Mouse (Mus musculus): Measurements from ENCODE around the gene Nxn. TPM values are rescaled to one million over a fixed set of nuclear protein-coding genes. Genes with fewer than 3 reads are reported as not detected.

The Nxn gene
- polyA plus RNA-seq, 1 experiment: 7.4 TPM

- H3K27me3 ChIP-seq (ENCODE audit: control insufficient read depth, insufficient read depth, low read length): no peaks in the 10 kb centered on the region
- H3K4me3 ChIP-seq (ENCODE audit: low read depth, low read length): no peak overlapping the region
- no peaks in the 10 kb centered on the region for H3K36me3 ChIP-seq (ENCODE audit: control insufficient read depth, insufficient read depth, low read length)
- H3K4me1 ChIP-seq (ENCODE audit: control insufficient read depth, insufficient read depth, insufficient read length, low read length): no peaks in the 10 kb centered on the region
- no peak overlapping the region for H3K27ac ChIP-seq (ENCODE audit: insufficient read depth, low read depth, low read length)
- TF ChIP-seq POLR2A (IDR thresholded peaks at IDR 0.05; ENCODE audit: low read depth, low read length): no peak
- TF ChIP-seq CTCF (IDR thresholded peaks at IDR 0.05; ENCODE audit: extremely low read depth, insufficient read length, insufficient replicate concordance, low read depth, low read length): no peak
- 80% methylated on average over 14 of the region's 14 CpGs for WGBS
Measured at GRCm38 (mm10) chr11:76341163-76341562, 57.8 kb downstream of the Nxn start.

- WGBS: 49% methylated on average over 5 of the region's 5 CpGs
- Histone ChIP-seq H3K4me3 (ENCODE audit: low read depth, low read length) (no peak overlapping the region), H3K4me1 (ENCODE audit: control insufficient read depth, insufficient read depth, insufficient read length, low read length) (no peaks in the 10 kb centered on the region), H3K27ac (ENCODE audit: insufficient read depth, low read depth, low read length) (no peak overlapping the region), H3K27me3 (ENCODE audit: control insufficient read depth, insufficient read depth, low read length) (no peaks in the 10 kb centered on the region), H3K36me3 (ENCODE audit: control insufficient read depth, insufficient read depth, low read length) (no peaks in the 10 kb centered on the region)
- TF ChIP-seq POLR2A (IDR thresholded peaks at IDR 0.05; ENCODE audit: low read depth, low read length) (no peak), CTCF (IDR thresholded peaks at IDR 0.05; ENCODE audit: extremely low read depth, insufficient read length, insufficient replicate concordance, low read depth, low read length) (no peak)
Measured at GRCm38 (mm10) chr11:76339830-76340229, 59.1 kb downstream of the Nxn start.

- TF ChIP-seq POLR2A (IDR thresholded peaks at IDR 0.05; ENCODE audit: low read depth, low read length): no peak
- TF ChIP-seq CTCF (IDR thresholded peaks at IDR 0.05; ENCODE audit: extremely low read depth, insufficient read length, insufficient replicate concordance, low read depth, low read length): no peak
- no peaks in the 10 kb centered on the region for H3K4me1 ChIP-seq (ENCODE audit: control insufficient read depth, insufficient read depth, insufficient read length, low read length)
- no peaks in the 10 kb centered on the region for H3K27me3 ChIP-seq (ENCODE audit: control insufficient read depth, insufficient read depth, low read length)
- 78% methylated on average over 11 of the region's 11 CpGs for WGBS
- H3K4me3 ChIP-seq (ENCODE audit: low read depth, low read length): no peak overlapping the region
- no peaks in the 10 kb centered on the region for H3K36me3 ChIP-seq (ENCODE audit: control insufficient read depth, insufficient read depth, low read length)
- H3K27ac ChIP-seq (ENCODE audit: insufficient read depth, low read depth, low read length): no peak overlapping the region
Measured at GRCm38 (mm10) chr11:76339141-76339540, 59.8 kb downstream of the Nxn start.

DNA sequence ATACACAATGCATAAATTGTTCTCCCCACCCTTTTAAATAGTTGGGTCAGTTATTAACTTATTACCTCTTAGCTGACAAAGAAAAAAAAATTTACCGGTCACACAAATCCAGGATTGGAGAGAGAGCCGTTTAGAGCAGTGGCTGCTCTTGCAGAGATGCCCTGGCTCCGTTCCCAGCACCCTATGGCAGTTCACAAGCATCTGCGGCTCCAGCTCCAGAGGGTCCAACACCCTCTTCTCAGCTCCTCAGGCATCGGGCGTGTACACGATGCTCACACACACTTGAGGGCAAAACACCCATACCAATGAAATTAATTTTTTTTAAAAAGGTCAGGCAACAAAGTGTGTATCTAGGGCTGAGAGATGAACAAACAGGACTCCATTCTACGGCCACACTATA, 60.3 kb downstream of the Nxn start:
- WGBS: 52% methylated on average over 8 of the region's 8 CpGs

DNA sequence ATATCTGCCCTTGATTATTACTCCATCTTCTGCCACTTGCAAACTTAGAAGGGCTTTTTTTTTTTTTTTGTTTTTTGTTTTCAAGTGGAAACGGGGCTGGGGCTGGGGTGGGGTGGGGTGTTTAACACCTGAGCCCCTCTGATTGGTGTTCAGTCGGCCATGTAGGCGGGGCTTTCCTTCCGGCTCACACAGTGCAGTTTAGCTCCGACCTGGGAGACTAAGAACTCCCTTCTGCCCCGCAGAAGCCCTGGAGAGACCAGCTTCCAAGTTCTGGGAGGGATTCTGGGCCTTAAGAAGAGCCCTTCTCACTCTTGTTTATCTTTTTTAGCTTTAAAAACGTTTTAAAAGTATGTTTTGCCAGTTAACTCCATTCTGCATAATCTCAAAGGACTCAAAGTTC, 61.2 kb downstream of the Nxn start:
- 10% methylated on average over 7 of the region's 7 CpGs for WGBS
- no peaks in the 10 kb centered on the region for H3K36me3 ChIP-seq (ENCODE audit: control insufficient read depth, insufficient read depth, low read length)
- no peaks in the 10 kb centered on the region for H3K27me3 ChIP-seq (ENCODE audit: control insufficient read depth, insufficient read depth, low read length)
- H3K4me1 ChIP-seq (ENCODE audit: control insufficient read depth, insufficient read depth, insufficient read length, low read length): no peaks in the 10 kb centered on the region
- TF ChIP-seq POLR2A (IDR thresholded peaks at IDR 0.05; ENCODE audit: low read depth, low read length) (no peak), CTCF (IDR thresholded peaks at IDR 0.05; ENCODE audit: extremely low read depth, insufficient read length, insufficient replicate concordance, low read depth, low read length) (no peak)
- H3K4me3 ChIP-seq (ENCODE audit: low read depth, low read length): no peak overlapping the region
- no peak overlapping the region for H3K27ac ChIP-seq (ENCODE audit: insufficient read depth, low read depth, low read length)

More for the DNA sequence above, 60.3 kb downstream of the Nxn start:
- Histone ChIP-seq H3K27me3 (ENCODE audit: control insufficient read depth, insufficient read depth, low read length) (no peaks in the 10 kb centered on the region), H3K27ac (ENCODE audit: insufficient read depth, low read depth, low read length) (no peak overlapping the region), H3K4me3 (ENCODE audit: low read depth, low read length) (no peak overlapping the region), H3K4me1 (ENCODE audit: control insufficient read depth, insufficient read depth, insufficient read length, low read length) (no peaks in the 10 kb centered on the region), H3K36me3 (ENCODE audit: control insufficient read depth, insufficient read depth, low read length) (no peaks in the 10 kb centered on the region)
- TF ChIP-seq CTCF (IDR thresholded peaks at IDR 0.05; ENCODE audit: extremely low read depth, insufficient read length, insufficient replicate concordance, low read depth, low read length) (no peak), POLR2A (IDR thresholded peaks at IDR 0.05; ENCODE audit: low read depth, low read length) (no peak)

GRCm38 (mm10) chr11:76337236-76337635, 61.7 kb downstream of the Nxn start:
- no peak for TF ChIP-seq POLR2A (IDR thresholded peaks at IDR 0.05; ENCODE audit: low read depth, low read length)
- no peak for TF ChIP-seq CTCF (IDR thresholded peaks at IDR 0.05; ENCODE audit: extremely low read depth, insufficient read length, insufficient replicate concordance, low read depth, low read length)
- H3K4me1 ChIP-seq (ENCODE audit: control insufficient read depth, insufficient read depth, insufficient read length, low read length): no peaks in the 10 kb centered on the region
- H3K27me3 ChIP-seq (ENCODE audit: control insufficient read depth, insufficient read depth, low read length): no peaks in the 10 kb centered on the region
- H3K27ac ChIP-seq (ENCODE audit: insufficient read depth, low read depth, low read length): no peak overlapping the region
- no peaks in the 10 kb centered on the region for H3K36me3 ChIP-seq (ENCODE audit: control insufficient read depth, insufficient read depth, low read length)
- no peak overlapping the region for H3K4me3 ChIP-seq (ENCODE audit: low read depth, low read length)
- WGBS: 50% methylated on average over 9 of the region's 9 CpGs

DNA sequence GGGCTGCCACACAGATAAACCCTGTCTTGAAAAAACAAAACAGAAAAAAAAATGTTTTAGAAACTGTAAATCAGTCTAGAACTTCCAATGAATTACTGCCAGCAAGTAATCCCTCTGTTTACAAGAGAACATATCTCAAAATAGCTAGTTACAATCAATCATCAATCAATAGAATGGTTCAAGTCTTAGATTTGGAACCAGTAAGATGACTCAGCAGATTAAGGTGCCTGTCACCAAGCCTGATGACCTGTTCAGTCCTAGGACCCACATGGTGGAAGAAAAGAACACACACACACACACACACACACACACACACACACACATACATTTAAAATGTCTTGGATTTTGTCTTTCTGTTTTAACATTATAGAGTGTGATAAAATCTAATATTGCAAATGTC, 62.7 kb downstream of the Nxn start:
- no peaks in the 10 kb centered on the region for H3K4me1 ChIP-seq (ENCODE audit: control insufficient read depth, insufficient read depth, insufficient read length, low read length)
- H3K27ac ChIP-seq (ENCODE audit: insufficient read depth, low read depth, low read length): no peak overlapping the region
- TF ChIP-seq POLR2A (IDR thresholded peaks at IDR 0.05; ENCODE audit: low read depth, low read length) (no peak), CTCF (IDR thresholded peaks at IDR 0.05; ENCODE audit: extremely low read depth, insufficient read length, insufficient replicate concordance, low read depth, low read length) (no peak)
- H3K36me3 ChIP-seq (ENCODE audit: control insufficient read depth, insufficient read depth, low read length): no peaks in the 10 kb centered on the region
- no peak overlapping the region for H3K4me3 ChIP-seq (ENCODE audit: low read depth, low read length)
- no peaks in the 10 kb centered on the region for H3K27me3 ChIP-seq (ENCODE audit: control insufficient read depth, insufficient read depth, low read length)

DNA sequence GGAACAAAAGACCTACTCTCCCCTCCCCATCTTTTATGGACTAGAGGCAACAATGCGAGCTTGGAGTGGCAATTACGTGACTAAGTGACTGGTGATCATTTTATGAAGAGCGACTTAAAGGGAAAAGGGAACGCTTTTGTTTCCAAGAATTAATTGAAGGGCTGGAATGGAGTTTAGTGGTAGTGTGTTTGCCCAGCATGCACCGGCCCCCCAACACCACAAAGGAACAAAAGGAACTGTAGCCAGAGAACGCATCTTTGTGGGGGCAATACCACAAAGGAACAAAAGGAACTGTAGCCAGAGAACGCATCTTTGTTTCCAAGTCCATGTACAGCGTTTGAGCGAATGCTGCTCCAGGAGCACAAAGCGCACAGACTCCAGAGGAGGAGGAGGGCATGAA, 64.0 kb downstream of the Nxn start:
- Histone ChIP-seq H3K4me3 (ENCODE audit: low read depth, low read length) (no peak overlapping the region), H3K4me1 (ENCODE audit: control insufficient read depth, insufficient read depth, insufficient read length, low read length) (no peaks in the 10 kb centered on the region), H3K36me3 (ENCODE audit: control insufficient read depth, insufficient read depth, low read length) (no peaks in the 10 kb centered on the region), H3K27ac (ENCODE audit: insufficient read depth, low read depth, low read length) (no peak overlapping the region), H3K27me3 (ENCODE audit: control insufficient read depth, insufficient read depth, low read length) (no peaks in the 10 kb centered on the region)
- no peak for TF ChIP-seq POLR2A (IDR thresholded peaks at IDR 0.05; ENCODE audit: low read depth, low read length)
- no peak for TF ChIP-seq CTCF (IDR thresholded peaks at IDR 0.05; ENCODE audit: extremely low read depth, insufficient read length, insufficient replicate concordance, low read depth, low read length)
- 89% methylated on average over 10 of the region's 10 CpGs for WGBS
